Mouse (Mus musculus): ENCODE measurements at regions not wholly inside any gene's neighbourhood (a gene's known extent, or its start where the extent isn't known, plus 50 kb on each side); places are given as distances from the start of the nearest gene placed in this dataset.

- no peak overlapping the region for H3K4me2 ChIP-seq (ENCODE audit: low read depth)
- no peak overlapping the region for H3K4me3 ChIP-seq (ENCODE audit: low read depth, low read length)
- no peaks in the 10 kb centered on the region for H3K36me3 ChIP-seq (ENCODE audit: insufficient read depth)
- no peak overlapping the region for H3K27ac ChIP-seq (ENCODE audit: low read depth, low read length)
- TF ChIP-seq CTCF (IDR thresholded peaks at IDR 0.05; ENCODE audit: low read depth), result no peak
- 86% methylated on average over 17 of the region's 17 CpGs for WGBS
- H3K4me1 ChIP-seq (ENCODE audit: insufficient read depth), result no peaks in the 10 kb centered on the region
- no peaks in the 10 kb centered on the region for H3K9me3 ChIP-seq (ENCODE audit: low read length)
- no peak for DNase-seq
- no peak for ATAC-seq
- H3K9ac ChIP-seq, result no peak overlapping the region
- no peaks in the 10 kb centered on the region for H3K27me3 ChIP-seq (ENCODE audit: insufficient read depth, low read length)
Measured at GRCm38 (mm10) chr12:104567622-104568021, 94.5 kb upstream of the Gsc start.

GRCm38 (mm10) chr12:104562961-104563360 is 89.8 kb upstream of the Gsc start:
- ATAC-seq (no peak), DNase-seq (no peak)
- H3K4me2 ChIP-seq (ENCODE audit: low read depth), result no peak overlapping the region
- no peak overlapping the region for H3K9ac ChIP-seq
- H3K4me1 ChIP-seq (ENCODE audit: insufficient read depth), result no peaks in the 10 kb centered on the region
- no peak for TF ChIP-seq CTCF (IDR thresholded peaks at IDR 0.05; ENCODE audit: low read depth)
- no peaks in the 10 kb centered on the region for H3K27me3 ChIP-seq (ENCODE audit: insufficient read depth, low read length)
- H3K27ac ChIP-seq (ENCODE audit: low read depth, low read length), result no peak overlapping the region
- H3K9me3 ChIP-seq (ENCODE audit: low read length), result no peaks in the 10 kb centered on the region
- H3K4me3 ChIP-seq (ENCODE audit: low read depth, low read length), result no peak overlapping the region
- no peaks in the 10 kb centered on the region for H3K36me3 ChIP-seq (ENCODE audit: insufficient read depth)
- 77% methylated on average over 5 of the region's 5 CpGs for WGBS

- ATAC-seq (no peak), DNase-seq (no peak)
- Histone ChIP-seq H3K36me3 (ENCODE audit: insufficient read depth) (no peaks in the 10 kb centered on the region), H3K4me2 (ENCODE audit: low read depth) (no peak overlapping the region), H3K9me3 (ENCODE audit: low read length) (no peaks in the 10 kb centered on the region), H3K9ac (no peak overlapping the region), H3K27me3 (ENCODE audit: insufficient read depth, low read length) (no peaks in the 10 kb centered on the region), H3K4me1 (ENCODE audit: insufficient read depth) (no peaks in the 10 kb centered on the region), H3K4me3 (ENCODE audit: low read depth, low read length) (no peak overlapping the region), H3K27ac (ENCODE audit: low read depth, low read length) (no peak overlapping the region)
- no peak for TF ChIP-seq CTCF (IDR thresholded peaks at IDR 0.05; ENCODE audit: low read depth)
- WGBS, result 71% methylated on average over 14 of the region's 14 CpGs
Measured at GRCm38 (mm10) chr12:104560934-104561565, 87.9 kb upstream of the Gsc start.

- WGBS, result 54% methylated on average over 4 of the region's 4 CpGs
- peak; percentile 77 for ATAC-seq
Measured at GRCm38 (mm10) chr12:104557761-104558160, 84.6 kb upstream of the Gsc start.

GRCm38 (mm10) chr12:104557307-104557706 is 84.2 kb upstream of the Gsc start:
- H3K4me3 ChIP-seq (ENCODE audit: low read depth, low read length), result no peak overlapping the region
- no peaks in the 10 kb centered on the region for H3K9me3 ChIP-seq (ENCODE audit: low read length)
- no peak overlapping the region for H3K9ac ChIP-seq
- H3K4me2 ChIP-seq (ENCODE audit: low read depth), result no peak overlapping the region
- 76% methylated on average over 10 of the region's 10 CpGs for WGBS
- no peaks in the 10 kb centered on the region for H3K36me3 ChIP-seq (ENCODE audit: insufficient read depth)
- no peak for ATAC-seq
- H3K27ac ChIP-seq (ENCODE audit: low read depth, low read length), result no peak overlapping the region
- no peak for TF ChIP-seq CTCF (IDR thresholded peaks at IDR 0.05; ENCODE audit: low read depth)
- H3K27me3 ChIP-seq (ENCODE audit: insufficient read depth, low read length), result no peaks in the 10 kb centered on the region
- no peaks in the 10 kb centered on the region for H3K4me1 ChIP-seq (ENCODE audit: insufficient read depth)
- DNase-seq, result no peak

More at GRCm38 (mm10) chr12:104557761-104558160, 84.6 kb upstream of the Gsc start:
- Histone ChIP-seq H3K4me1 (ENCODE audit: insufficient read depth) (no peaks in the 10 kb centered on the region), H3K27me3 (ENCODE audit: insufficient read depth, low read length) (no peaks in the 10 kb centered on the region), H3K4me2 (ENCODE audit: low read depth) (no peak overlapping the region), H3K9ac (no peak overlapping the region), H3K27ac (ENCODE audit: low read depth, low read length) (no peak overlapping the region), H3K36me3 (ENCODE audit: insufficient read depth) (no peaks in the 10 kb centered on the region), H3K4me3 (ENCODE audit: low read depth, low read length) (no peak overlapping the region), H3K9me3 (ENCODE audit: low read length) (no peaks in the 10 kb centered on the region)
- peak; percentile 50 for DNase-seq
- TF ChIP-seq CTCF (IDR thresholded peaks at IDR 0.05; ENCODE audit: low read depth), result no peak

GRCm38 (mm10) chr12:104548586-104548985 is 75.5 kb upstream of the Gsc start:
- no peaks in the 10 kb centered on the region for H3K4me1 ChIP-seq (ENCODE audit: insufficient read depth)
- no peak overlapping the region for H3K9ac ChIP-seq
- H3K4me3 ChIP-seq (ENCODE audit: low read depth, low read length), result no peak overlapping the region
- DNase-seq (no peak), ATAC-seq (no peak)
- H3K27me3 ChIP-seq (ENCODE audit: insufficient read depth, low read length), result no peaks in the 10 kb centered on the region
- no peaks in the 10 kb centered on the region for H3K9me3 ChIP-seq (ENCODE audit: low read length)
- no peaks in the 10 kb centered on the region for H3K36me3 ChIP-seq (ENCODE audit: insufficient read depth)
- 83% methylated on average over 2 of the region's 2 CpGs for WGBS
- no peak overlapping the region for H3K27ac ChIP-seq (ENCODE audit: low read depth, low read length)
- no peak for TF ChIP-seq CTCF (IDR thresholded peaks at IDR 0.05; ENCODE audit: low read depth)
- no peak overlapping the region for H3K4me2 ChIP-seq (ENCODE audit: low read depth)

GRCm38 (mm10) chr12:104547561-104547960 is 74.4 kb upstream of the Gsc start:
- Histone ChIP-seq H3K4me1 (ENCODE audit: insufficient read depth) (no peaks in the 10 kb centered on the region), H3K4me2 (ENCODE audit: low read depth) (no peak overlapping the region), H3K4me3 (ENCODE audit: low read depth, low read length) (no peak overlapping the region), H3K9ac (no peak overlapping the region), H3K36me3 (ENCODE audit: insufficient read depth) (no peaks in the 10 kb centered on the region), H3K27ac (ENCODE audit: low read depth, low read length) (no peak overlapping the region), H3K27me3 (ENCODE audit: insufficient read depth, low read length) (no peaks in the 10 kb centered on the region), H3K9me3 (ENCODE audit: low read length) (no peaks in the 10 kb centered on the region)
- DNase-seq, result no peak
- no peak for TF ChIP-seq CTCF (IDR thresholded peaks at IDR 0.05; ENCODE audit: low read depth)
- WGBS, result 75% methylated on average over 3 of the region's 3 CpGs
- ATAC-seq, result no peak
